Mouse (Mus musculus): ENCODE results near the gene Itgb3. TPM values are rescaled to one million over a fixed set of nuclear protein-coding genes. Genes with fewer than 3 reads are reported as not detected.
"Not testable (repeated sequence)": the region's sequence is repeated elsewhere in the genome, so short reads cannot be mapped to it uniquely, and the experiment has no call there.

Itgb3 gene
- 1 to 10 TPM; 3.0 to 3.3 TPM for total RNA-seq (2021)

DNA sequence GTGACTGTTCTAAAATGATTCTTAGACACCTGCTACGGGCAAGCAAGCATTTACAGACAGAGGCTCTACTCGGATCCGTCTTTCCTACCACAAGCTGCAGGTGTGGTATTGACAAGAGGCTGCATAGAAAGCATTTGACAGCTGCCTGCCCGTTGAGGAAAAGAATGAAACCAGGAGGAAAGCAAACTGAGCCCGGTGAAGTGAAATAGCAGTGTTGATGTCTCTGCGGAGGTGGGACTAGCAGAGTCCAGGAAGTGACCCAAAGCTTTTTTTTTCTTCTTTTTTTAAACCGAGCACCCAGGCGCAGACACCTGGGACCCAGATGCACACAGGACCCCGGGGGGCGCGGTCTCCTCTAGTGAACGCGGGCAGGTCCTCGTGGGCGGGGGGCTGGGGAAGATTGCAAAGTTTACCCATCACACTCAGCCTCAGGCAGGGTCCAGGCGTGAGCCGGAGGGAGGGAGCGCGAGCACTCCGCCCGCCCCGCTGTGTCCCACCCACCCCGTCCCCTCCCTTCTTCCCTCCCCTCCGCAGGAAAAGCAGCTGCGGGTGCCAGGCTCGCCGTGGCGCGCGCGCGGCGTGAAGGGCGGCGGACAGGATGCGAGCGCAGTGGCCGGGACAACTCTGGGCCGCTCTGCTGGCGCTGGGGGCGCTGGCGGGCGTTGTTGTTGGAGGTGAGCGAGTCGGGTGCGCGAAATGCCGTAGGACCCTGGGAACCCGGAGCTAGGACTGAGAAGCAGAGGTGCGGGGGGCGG lies at the start of gene Itgb3:
Gene Itgb3 (plus strand): TSS at position 510 of the 755 bp plus-strand sequence.
- intact Hi-C loops (cut with DNase I), result loop anchor here (2.0 kb wide), 1 partner anchor 17 kb away; no protein-coding TSS in a partner anchor
- peak; percentile 74 to 75 for DNase-seq

DNA sequence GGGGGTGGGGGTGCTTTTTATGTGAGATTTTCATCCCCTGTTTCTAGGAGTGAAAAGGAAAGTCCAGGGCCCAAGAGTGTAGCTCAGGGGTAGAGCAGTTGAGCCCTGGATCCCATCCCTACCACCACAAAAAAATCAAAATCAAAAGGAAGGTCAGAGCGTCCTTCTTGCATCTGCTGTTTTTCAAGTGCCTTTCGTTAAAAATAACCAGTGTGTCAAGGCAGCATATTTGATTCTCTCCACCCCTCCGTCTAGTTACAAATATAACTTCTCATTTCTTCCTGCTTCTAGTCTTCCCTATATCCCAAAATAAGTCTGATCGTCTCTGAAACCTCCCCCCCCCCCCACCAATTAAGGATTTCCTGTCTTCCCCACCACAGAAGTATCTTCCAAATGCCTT lies 49.7 kb upstream of the Itgb3 start:
- intact Hi-C loops (cut with DNase I), result no loop called here
- no peak for DNase-seq

DNA sequence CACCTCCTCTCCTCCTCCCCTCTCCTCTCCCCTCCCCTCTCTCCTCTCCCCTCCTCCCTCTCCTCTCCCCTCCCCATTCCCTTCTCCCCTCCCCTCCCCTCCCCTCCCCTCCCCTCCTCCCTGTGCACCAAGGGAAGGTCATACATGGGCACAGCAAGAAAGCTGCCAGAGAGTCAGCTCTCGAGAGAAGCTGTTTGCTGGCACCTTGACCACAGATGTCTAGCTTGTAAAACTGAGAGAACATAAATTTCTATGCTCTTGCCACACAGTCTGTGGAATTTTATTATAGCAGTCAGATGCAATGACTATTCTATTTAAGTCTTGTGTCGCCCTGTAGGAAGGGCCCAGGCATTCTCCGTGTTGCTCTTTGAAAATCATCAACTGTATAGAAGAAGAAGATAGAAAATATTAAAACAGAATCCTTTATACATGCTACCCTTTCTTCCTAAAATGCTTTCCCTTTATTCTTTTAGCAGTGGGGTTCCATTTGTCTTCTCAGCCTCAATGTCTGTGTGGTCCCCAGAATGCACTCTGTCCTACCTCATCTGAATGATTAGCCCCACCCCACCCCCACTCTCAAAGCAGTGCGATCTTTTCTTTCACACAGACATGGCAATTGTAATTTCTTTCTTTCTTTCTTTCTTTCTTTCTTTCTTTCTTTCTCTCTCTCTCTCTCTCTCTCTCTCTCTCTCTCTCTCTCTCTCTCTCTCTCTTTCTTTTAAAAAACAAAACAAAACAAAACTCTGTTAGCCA lies 49.0 kb upstream of the Itgb3 start:
- no peak for DNase-seq
- intact Hi-C loops (cut with DNase I), result no loop called here

DNA sequence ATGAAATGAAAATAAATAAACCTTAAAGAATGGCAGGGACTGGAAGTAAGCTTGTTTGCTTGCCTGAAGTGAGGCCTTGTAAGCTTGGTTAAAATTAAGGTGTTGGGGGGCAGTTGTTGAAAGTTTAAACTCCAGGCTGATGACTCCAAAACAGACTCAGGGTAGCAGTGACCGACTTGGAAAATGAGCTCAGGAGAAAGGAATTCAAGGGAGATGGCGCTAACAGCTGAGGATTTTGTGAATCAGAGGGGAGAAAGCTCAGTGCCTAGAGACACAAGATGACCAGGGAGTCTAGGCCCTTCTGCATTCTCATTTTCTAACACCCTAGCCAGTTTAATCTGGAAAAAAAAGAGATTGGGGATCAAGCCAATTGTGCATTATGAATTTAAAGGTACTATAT lies 46.8 kb upstream of the Itgb3 start:
- no peak for DNase-seq
- intact Hi-C loops (cut with DNase I), result no loop called here

DNA sequence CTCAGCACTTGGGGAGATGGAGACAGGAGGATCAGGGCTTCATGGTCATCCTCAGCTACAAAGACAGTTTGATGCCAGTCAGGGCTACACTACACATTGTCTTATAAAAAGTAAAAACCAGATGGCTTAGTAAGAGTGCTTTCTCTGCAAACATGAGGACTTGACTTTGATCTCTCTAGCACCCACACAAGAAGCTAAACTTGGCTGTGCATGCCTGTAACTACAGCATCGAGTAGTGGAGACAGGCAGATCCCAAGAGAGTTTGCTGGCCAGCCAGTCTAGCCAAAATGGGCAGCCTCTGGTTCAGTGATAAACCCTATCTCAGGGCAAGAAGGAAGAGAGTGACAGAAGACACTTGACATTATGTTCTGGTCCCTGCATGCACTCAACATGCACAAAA lies 44.3 kb upstream of the Itgb3 start:
- no peak for DNase-seq
- intact Hi-C loops (cut with DNase I), result no loop called here

DNA sequence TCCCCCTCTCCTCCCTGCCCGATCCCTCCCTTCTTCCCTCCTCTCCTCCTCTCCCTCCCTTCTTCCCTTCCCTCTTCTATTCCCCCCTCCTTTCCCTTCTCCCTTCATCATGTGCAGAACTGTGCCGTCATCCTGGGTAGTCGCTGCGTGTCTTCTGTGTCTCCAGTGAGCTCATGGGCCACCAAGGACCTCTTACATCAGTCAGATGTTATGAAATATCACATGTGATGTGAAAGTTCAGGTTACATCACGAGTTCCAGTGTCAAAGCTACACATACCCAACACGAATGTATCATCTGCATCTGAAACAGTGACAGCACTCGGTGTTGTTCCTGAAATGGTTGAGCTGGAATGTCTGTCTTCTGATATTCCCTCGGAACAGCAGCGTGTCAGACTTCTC lies 42.6 kb upstream of the Itgb3 start:
- intact Hi-C loops (cut with DNase I), result no loop called here
- no peak for DNase-seq

DNA sequence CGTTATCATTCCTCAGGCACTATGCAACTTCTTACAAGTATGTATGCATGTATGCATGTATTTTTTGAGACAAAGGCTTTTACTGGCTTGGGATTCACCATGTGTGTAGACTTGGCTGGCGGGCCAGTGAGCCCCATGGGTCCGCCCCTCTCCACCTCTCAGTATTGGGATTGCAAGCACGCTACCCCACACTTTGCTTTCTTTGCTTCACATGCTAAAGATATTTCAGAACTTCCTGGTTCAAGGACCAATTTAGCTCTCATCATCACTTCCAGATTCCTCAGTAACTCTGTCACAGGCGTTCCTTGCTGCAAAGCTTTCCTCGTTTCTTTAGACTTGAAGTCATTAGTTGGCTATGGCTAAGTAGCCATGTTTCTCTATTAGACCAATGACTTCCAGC lies 41.7 kb upstream of the Itgb3 start:
- intact Hi-C loops (cut with DNase I), result no loop called here
- no peak for DNase-seq

DNA sequence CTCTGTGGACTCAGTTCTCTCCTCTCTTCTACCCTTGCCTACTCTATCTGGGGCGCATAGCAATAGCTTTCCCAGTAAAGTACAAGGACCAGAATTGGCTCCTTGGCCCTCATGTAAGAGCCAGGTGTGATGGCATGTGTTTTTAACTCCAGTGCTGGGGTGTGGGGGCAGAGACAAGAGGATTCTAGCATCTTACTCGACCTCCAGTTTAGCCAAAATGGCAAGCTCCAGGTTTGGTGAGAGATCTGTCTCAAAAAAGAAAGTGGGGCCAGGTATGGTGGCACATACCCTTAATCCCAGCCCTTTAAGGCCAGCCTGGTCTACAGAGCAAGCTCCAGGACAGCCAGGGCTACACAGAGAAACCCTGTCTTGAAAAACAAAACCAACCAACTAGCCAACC lies 41.0 kb upstream of the Itgb3 start:
- DNase-seq, result no peak
- intact Hi-C loops (cut with DNase I), result no loop called here

DNA sequence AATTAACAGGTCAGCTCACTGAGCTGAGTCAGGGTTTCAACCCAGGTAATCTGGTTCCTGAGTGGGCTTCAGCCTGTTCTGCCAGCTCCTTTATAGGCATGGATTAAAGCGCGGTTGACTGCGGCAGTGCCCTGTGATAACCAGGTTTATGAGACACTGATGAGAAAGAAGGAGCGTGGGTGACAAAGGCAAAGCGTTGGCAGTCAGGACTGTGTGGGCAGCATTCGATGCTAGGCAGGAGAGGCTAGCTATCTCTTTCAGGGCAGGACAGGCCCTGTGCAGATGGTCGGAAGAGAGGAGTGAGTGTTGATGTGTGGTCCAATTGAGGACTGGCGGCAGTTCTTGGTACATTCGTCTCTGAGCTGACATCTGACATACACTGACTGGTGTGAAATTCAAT lies 40.1 kb upstream of the Itgb3 start:
- no peak for DNase-seq
- intact Hi-C loops (cut with DNase I), result no loop called here

DNA sequence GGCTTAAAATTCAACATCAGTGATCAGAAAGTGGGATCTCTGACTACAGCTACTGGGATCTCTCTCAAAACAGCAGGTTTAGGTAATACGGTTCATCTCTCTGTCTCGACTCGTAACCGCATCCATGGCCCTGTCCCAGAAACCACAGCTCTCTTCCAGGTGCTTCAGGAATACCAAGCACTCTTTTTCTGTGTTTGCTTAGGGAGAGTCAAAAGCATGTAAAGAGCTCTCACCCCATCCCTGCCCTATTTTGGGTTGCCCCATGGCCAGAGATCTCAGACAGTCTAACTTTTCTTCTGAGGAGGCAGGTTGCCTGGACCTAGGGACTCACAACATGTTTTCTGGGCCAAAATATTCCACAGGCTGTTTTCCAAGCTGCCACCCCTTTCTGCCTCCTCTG lies 39.5 kb upstream of the Itgb3 start:
- intact Hi-C loops (cut with DNase I), result no loop called here
- DNase-seq, result no peak

DNA sequence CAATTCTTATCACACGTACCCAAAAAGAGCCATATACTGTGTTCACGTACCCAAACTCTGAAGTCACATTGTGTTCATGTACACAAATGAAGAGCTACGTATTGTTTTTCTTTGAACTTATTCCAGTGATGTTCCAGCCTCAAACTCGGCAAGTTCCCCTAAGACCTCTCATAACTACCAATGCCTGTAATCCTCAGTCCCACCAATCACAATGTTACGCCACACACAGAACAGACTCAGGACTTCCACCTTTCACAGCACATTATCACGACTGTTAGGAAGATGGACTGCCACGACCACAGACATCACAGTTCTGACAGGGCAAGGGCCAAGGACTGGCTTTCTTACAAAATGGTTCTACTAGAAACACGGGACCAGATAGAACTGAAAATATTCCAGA lies 37.3 kb upstream of the Itgb3 start:
- intact Hi-C loops (cut with DNase I); DNase-seq: not testable (repeated sequence)

DNA sequence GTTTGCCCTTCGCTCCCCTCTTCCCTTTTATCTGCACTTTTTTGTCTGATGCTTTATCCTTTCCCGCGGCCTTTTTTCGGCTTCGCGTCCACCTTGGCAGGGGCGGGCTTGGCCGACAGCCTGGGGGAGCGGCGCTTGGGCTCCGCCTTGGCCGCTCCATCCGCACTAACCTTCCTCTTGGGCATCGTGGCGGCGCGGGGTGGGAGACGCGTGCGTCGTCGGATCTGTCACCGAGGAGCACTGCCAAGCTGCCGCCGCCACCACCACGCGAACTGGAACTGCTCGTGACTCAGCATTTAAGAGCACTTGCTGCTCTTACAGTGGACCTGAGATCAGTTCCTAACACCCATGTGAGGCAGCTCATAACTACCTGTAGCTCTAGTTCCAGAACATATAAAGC lies 36.4 kb upstream of the Itgb3 start:
- peak; percentile 33 to 39 for DNase-seq

DNA sequence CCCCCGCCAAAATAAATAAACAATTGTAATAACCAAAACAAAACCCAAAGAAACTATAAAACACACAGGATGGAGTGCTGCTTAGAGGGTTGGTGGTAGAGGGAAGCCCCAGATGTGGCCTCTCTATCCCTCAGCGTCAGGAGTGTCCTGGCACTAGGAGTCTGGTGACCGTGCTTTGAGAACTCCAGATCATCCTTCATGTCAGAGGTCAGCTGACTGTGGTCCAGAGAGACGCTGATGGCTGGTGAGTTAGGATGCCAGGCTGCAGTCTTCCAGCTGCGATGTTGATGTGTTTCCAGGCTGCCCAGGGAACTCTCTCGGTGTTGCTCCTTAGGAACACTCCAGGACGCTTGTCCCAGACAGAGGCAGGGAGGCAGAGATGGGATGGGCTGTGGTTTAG lies 35.7 kb upstream of the Itgb3 start:
- DNase-seq, result no peak
- intact Hi-C loops (cut with DNase I), result no loop called here

More for the DNA sequence above, 36.4 kb upstream of the Itgb3 start:
- intact Hi-C loops (cut with DNase I), result not testable (repeated sequence)

DNA sequence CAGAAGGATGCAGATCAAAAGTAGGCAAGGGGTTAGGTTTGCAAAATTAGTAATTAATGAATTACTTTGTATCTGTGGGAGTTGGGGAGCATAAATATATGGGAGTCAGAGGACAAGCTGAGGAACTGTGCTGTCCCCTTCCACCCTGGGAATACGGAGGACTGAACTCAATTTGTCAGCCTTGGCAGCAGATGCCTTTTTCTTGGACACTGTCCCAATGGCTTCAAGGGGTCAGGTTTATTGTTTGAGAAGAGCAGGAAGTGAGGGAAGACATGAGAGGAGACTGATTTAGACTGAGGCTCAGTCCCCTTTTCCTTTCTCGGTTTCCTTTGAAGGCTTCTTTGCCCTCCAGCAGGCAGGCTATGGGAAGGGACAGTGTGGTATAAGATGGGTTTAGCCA lies 35.2 kb upstream of the Itgb3 start:
- no peak for DNase-seq
- intact Hi-C loops (cut with DNase I), result no loop called here

DNA sequence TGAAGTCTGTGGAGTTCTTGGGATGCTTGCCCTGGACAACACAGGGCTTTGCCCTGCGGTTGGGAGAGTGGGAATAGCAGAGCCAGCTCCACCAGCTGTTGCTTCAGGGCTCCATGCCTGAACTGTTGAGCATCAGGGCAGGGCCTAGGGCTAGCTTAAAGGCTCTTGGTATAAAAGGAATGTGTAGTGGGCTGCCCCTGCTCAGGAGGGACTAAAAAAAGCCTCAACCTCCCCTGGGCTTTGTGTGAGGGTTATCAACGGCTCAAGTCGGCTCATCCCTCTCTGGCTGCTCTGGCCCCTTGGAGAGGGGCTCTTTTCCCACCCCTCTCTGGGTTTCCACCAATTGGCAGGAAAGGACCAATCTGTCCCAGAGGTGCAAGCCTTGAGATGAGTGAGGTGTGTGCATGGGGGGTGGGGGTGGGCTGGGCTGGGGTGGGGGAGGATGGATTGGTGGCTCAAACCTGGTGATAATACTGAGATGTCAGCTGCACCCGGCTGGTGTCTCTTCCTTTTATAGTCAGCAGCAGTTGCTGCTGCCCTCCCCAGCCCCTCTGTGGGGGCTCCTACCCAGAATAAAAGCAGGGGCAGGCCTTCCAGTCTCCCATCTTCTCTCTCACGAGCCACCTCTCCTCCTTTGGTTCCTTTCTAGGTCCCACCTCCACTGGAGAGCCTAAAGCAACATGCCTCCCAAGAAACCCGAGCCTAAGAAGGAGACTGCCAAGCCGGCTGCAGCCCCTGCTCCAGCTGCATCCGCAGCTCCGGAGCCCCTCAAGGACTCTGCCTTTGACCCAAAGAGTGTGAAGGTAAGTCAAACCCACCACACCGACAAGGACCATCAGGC lies 30.8 kb upstream of the Itgb3 start:
- no peak for DNase-seq
- intact Hi-C loops (cut with DNase I), result no loop called here

DNA sequence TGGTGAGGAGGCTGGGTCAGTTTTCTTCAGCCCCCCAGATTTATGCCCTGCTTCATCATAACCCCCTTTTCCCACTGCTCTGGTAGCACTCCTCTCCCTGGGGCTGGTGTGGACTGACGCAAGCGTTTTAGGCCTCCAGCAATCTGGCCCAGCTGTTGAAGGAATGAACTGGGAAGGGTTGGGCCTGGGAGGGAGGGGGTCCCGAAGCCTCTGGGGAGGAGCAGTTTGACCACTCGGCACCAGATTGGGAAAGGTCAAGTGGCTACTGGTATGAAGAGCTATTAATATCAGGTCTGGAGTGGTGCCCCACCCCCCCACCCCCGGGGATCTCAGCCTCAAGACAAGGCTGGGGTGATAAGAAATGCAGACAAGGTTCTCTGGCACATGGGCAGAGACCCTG lies 29.7 kb upstream of the Itgb3 start:
- DNase-seq, result no peak
- intact Hi-C loops (cut with DNase I), result no loop called here

DNA sequence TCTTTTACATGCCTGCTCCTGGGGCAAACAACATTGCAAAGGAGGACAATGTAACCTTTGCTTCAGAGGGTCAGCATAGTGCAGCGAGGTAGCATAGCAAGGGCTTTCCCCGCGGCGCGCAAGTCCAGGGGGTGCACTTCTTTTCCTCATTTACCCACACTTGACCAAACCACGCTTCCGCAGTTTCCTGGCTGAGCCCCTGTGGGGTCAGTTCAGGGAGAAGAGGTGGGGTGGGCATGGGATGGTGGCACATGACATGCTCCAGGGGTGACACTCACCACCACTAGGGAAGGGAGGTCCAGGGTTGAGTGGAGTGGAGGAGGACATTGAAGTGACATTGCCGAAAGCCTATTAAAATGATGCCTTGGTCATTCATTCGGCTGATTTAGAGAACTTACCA lies 28.7 kb upstream of the Itgb3 start:
- DNase-seq, result no peak
- intact Hi-C loops (cut with DNase I), result no loop called here

DNA sequence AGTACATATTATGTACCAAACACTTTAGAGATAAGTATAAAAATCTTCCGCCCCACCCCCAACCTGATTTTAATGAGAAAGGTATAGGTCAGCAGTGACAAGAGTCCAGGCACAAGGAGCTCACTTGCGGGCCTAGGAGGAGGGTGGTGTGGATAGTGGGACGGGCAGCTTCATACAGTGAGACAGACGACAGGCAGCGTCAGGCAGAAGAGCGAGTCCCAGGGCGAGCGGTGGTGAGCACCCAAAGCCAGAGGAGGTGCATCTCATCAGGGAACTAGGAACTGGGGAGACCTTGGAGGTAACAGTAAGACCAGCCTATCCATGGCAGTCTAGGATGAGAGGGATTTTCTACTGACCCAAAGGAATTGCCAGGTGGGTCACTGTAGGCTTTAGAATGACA lies 28.2 kb upstream of the Itgb3 start:
- intact Hi-C loops (cut with DNase I), result no loop called here
- no peak for DNase-seq

DNA sequence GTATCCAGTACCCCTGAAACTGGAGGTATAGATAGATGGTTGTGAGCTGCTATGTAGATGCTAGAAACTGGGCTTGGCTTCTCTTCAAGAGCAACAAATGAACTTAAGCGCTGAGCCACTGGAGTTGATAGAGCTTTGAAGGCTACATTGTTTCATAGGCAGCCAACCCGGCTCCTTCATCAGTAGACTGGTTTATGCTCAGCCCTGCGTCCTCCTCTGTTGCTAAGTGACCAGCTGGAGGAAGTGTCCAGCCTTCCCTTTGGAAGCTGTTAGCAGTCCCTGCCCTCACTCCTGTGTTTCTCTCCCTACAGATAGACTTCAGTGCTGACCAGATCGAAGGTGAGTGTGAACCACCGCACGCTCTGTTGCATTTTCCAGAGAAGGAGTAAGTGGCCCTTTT lies 27.7 kb upstream of the Itgb3 start:
- intact Hi-C loops (cut with DNase I), result no loop called here

DNA sequence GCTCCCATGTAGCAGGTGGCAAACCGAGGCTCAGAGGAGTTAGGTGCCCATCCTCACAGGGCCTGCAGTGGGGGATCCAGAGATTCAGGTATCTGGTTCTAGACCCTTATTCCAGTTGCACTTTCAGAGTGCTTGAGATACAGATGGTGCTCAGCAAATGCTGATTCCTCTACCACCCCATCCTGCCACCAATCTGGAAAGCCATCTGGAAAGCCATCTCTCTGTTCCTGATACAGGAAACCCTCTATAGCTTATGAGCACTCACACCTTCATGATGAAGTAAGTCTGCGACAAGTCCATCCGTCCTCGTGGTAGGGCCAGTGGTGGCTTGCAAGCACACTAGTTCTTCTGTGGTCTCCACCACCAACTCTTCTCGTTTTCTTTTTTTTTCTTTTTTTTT lies 27.2 kb upstream of the Itgb3 start:
- intact Hi-C loops (cut with DNase I), result no loop called here
- no peak for DNase-seq

More for the DNA sequence above, 27.7 kb upstream of the Itgb3 start:
- no peak for DNase-seq

All from heart, postnatal 36 days (tissue).